Mouse (Mus musculus) monocyte, adult 5-6 weeks (primary cell): ENCODE results near the gene Ring1. TPM values are rescaled to one million over a fixed set of nuclear protein-coding genes. Genes with fewer than 3 reads are reported as not detected.

Experiments used
- ATAC-seq: fragments of 153-309, 156-312 bp; replicated peaks from 2 replicates; pipeline ENCODE4 v1.8.0; 2017; ENCODE audit warnings: mild to moderate bottlenecking; ENCODE audit not compliant: low TSS enrichment, insufficient number of reproducible peaks, severe bottlenecking, poor library complexity, low FRiP score
- total RNA-seq: library from RNA; stranded (forward); fragments of 200-1000, 200-491, 200-594 nt; gene quantifications from 3 replicates; pipeline ENCODE4 v1.2.3, GENCODE M21; 2017

The Ring1 gene
- 10.9 to 15.5 TPM (median 15.1 TPM) in 3 replicates for total RNA-seq

DNA sequence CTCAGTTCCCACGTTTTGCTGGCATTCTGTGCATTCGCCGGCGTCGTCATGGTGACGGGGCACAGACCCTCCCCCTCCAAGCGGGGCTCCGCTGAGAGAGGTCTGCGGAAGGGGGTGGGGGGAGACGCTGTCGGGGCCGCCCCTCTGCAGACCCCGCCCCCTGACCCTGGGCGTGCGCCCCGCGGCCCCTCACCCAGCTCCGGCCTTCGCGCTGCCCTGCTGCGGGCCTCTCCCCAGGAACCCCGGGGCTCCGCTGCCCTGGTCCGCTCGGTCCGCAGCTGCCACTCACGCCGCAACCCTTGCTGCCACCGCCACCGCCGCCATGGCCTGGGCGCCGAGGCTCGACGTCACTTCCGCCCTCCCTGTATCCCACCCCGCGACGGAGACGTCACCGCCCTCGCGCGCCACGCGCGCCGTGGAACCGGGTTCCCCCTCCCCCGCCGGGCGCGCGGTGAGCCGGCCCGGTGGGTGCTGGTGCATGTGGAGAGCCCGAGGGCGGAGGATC lies at the start of gene Ring1:
TSS of gene Ring1 (minus strand) at position 364 of the 505 bp plus-strand sequence.
- ATAC-seq: no peak

DNA sequence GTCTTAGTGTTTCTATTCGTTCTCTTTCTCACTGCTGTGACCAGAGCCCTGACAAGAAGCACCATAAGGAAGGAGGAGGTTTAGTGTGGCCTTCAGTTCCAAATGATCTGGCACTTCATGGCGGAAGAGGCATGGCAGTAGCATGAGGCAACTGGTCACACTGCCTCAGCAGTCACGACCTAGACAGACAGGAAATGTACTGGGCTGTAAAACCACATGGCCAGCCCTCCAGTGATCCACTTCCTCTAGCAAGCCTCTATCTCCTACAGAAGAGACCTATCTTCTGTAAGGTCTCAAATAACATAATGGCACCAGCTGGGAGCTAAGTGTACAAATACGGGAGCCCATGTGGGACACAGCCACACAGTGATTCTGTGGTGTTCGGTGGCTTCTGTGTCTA lies 47.6 kb upstream of the Ring1 start:
- peak; percentile 59 for ATAC-seq

DNA sequence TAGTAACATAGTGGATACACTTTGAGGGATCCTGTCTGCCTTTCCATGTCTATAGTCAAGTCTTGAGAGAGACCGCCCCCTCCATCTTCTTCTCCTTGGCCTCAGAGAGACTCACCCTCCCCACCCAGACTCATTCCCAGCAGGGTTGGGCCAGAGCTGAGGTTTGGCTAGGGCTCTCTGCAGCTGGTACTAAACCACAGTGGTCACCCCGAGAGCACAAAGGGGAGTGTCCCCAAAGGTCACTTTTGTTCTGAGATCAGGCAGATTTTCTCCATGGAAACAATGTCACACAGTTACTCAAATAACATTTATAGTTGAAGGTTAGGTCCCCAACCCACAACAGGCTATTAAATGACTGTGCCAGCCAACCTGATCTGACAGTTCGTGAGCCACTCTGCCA lies 44.4 kb upstream of the Ring1 start:
- ATAC-seq: no peak

DNA sequence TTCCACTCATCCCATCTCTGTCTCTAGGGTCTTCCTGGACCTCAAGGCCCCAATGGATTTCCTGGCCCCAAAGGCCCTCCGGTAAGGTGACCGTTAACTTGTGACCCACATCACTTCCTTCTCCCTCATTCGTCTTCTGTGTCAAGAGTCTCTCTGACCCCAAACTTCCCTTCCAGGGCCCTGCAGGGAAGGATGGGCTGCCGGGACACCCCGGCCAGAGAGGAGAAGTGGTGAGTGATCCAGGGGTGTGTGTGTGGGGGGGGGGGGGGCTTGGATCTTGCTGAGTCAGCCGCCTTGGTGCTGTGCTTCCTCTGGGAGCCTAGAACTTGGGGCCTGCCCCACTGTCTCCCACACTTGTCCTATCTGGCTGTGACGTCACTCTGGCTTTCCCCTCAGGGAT lies 32.7 kb upstream of the Ring1 start:
- ATAC-seq: peak; percentile 25; the same call in 1 of the 2 replicates

DNA sequence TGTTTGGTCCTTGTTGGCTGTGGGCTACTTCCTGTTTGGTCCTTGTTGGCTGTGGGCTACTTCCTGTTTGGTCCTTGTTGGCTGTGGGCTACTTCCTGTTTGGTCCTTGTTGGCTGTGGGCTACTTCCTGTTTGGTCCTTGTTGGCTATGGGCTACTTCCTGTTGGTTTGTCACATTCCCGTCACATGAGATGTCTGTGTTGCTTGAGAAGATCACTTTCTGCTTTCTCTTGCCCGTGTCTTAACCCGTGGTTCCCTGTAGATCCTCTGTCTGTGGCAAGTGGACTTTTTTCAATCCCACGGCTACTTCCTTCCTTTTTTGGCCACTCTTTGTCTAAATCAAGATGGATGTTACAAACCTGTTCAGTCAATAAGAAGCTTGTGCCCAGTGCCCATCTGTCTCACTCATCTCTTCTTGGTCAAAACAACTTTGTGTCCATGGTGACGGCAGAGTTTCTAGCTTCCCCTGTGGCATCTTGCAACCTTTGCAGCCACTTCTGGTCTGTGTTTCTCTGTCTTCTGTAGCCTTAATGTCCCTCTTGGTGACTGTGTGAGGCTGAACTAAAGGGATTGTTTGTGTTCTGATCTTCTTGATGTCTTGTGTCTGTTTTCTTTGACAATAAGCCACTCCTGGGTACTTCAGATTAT lies 23.0 kb upstream of the Ring1 start:
- peak; percentile 77 for ATAC-seq

DNA sequence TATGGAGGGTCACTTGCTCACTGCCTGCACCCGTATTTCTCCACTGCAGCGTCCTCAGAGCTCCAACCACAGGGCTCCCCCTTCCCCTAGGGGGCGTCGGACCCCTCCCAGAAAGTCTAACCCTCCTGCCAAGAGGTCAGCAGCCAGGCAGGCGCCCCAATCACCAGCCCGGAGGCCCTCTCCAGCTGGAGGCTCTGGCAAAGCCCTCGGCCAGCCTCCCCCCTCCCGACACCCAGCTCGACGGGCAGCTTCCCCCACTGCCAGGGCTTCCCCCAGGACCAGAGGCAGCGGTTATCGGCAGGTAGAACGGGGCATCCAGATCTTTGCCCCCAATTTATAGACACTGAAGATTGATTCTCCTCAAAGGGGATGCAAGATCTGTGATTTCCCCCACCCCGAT lies 21.5 kb upstream of the Ring1 start:
- ATAC-seq: no peak

GRCm38 (mm10) chr17:34039562-34040450 lies 15.3 kb upstream of the Ring1 start:
- ATAC-seq: no peak

DNA sequence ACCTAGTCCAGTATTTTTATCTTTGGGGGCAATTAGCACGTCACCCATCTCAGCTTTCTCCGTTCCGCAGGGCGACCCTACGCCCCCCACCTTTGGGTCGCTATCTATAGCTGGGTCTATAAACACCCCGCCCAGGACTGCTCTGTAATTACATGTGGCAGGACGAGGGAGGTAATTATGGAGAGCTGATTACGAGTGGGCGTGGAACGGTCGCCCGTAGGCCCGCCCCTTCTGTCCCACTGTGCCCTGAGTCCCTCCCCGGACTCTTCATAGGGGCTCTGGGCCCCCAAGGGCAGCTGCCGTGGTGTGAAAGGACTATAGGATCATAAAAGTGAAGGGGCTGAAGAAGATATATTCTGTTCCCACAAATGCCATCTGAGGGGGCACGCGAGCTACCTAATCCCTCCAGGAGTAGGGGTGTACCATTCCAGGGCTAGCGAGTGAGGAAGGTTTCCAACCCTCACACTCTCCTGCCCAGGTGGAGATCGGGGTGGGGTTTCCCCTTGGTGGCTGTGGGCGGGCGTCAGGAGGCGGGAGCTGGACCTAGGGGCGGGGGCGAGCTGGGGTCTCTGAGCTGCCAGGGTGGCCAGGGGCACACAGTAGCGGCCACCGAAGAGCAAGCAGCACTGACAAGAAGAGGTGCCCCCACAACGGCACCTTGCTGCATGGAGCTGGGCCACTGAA lies 14.5 kb upstream of the Ring1 start, which contains the start of gene Col11a2:
TSS of gene Col11a2 (plus strand) at position 560 of the 684 bp plus-strand sequence.
- ATAC-seq: no peak

- ATAC-seq: no peak
Measured at GRCm38 (mm10) chr17:34038440-34038839, 14.0 kb upstream of the Ring1 start.

DNA sequence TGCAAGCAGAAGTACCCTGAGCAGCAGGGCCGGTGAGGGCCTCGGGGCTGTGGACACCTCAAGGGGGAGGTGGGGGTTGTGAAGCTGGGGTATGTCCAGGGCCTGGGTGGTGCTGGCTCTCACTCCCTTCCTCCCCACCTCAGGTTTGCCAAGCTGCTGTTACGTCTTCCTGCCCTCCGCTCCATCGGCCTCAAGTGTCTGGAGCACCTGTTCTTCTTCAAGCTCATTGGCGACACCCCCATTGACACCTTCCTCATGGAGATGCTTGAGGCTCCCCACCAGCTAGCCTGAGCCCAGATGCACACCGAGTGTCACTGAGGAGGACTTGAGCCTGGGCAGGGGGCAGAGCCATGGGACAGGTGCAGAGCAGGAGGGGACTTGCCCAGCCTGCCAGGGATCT lies 12.8 kb upstream of the Ring1 start:
- ATAC-seq: no peak

- ATAC-seq: no peak
Measured at GRCm38 (mm10) chr17:34036647-34037046, 12.2 kb upstream of the Ring1 start.

- no peak for ATAC-seq
Measured at GRCm38 (mm10) chr17:34035517-34035916, 11.0 kb upstream of the Ring1 start.

GRCm38 (mm10) chr17:34034064-34034463 lies 9.6 kb upstream of the Ring1 start:
- no peak for ATAC-seq

DNA sequence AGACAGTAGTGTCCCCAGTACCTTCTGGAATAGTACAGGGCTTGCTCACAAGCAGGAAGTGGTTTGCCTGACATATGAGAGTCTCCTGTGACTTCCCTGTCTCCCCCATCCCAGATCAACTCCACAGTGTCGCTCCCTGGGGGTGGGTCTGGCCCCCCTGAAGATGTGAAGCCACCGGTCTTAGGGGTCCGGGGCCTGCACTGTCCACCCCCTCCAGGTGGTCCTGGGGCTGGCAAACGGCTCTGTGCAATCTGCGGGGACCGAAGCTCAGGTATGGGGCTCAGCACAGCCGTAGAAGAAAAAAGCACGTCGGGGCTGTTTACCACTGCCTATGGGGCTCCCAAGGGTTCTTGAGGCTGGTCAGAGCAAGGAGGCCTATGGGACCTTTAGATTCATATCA lies 9.0 kb upstream of the Ring1 start:
- ATAC-seq: no peak

GRCm38 (mm10) chr17:34032806-34033205 lies 8.3 kb upstream of the Ring1 start:
- ATAC-seq: 0 out of 2 replicates have a peak, but pooled peaks have one; percentile 10

DNA sequence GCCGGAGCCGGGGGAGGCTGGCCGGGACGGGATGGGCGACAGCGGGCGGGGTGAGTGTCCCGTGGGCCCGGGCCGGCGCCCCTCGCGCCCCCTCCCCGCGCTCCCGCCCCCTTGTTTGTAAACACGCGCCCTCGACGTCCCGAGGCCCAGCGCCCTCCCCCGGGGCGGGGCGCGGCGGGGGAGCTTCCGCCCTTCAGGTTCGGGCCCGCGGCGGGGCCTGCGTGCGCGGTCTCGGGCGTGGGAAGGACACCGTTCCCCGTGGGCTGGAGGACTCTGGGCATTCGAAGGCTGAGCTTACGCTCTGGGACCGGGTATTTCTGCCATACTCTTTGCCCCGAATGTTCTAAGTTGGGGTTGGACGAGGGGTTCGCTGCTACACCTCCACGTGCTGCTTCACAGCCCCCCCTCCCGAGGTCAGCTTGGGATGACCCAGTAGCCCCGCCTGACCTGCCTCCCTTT lies 7.7 kb upstream of the Ring1 start:
- ATAC-seq: no peak; the same call in 1 of the 2 replicates

DNA sequence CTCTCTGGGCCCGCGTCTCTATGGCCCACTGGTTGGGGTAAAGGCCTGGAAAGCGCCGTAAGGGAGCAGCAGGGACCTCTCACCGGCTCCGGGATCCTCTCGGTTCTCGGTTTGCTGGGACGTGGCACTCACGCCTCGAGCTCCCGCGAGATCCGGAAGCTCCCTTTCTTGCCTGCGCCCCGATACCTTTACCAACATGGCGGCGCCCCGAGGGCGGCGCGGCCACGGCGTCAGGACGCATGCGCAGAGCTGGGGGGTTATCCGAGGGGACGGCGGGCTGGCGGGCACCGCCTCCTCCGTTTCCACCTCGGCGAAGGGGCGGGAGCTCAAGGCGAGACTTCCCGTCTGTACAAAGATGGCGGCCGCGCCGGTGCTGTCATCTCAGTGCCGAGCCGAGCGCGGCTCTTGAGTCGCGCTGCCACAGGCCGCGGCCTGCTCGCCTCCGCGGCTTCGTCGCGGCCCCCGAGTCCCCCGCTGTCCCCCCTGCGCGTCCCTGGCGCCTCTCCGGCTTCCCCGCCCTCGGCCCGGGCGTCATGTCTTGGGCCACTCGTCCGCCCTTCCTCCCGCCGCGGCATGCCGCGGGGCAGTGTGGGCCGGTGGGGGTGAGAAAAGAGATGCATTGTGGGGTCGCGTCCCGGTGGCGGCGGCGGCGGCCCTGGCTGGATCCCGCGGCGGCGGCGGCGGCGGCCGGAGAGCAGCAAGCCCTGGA lies 7.1 kb upstream of the Ring1 start, which contains the start of the genes Slc39a7 and Rxrb:
TSS of gene Slc39a7 (minus strand) at position 218 of the 709 bp plus-strand sequence.
TSS of gene Rxrb (plus strand) at position 348 of the 709 bp plus-strand sequence.
- ATAC-seq: peak; percentile 37

GRCm38 (mm10) chr17:34030861-34031326 lies 6.4 kb upstream of the Ring1 start:
- no peak for ATAC-seq
